Mouse (Mus musculus) splenic B cell, adult 2 months (primary cell): ENCODE measurements around the gene Olfr1128.
"Not testable (repeated sequence)": the region's sequence is repeated elsewhere in the genome, so short reads cannot be mapped to it uniquely, and the experiment has no call there.

ENCODE experiments used
- DNase-seq: peaks from one replicate; pipeline ENCODE4 v3.0.0-alpha.2; 2011; ENCODE audit warnings: low read depth, low spot score
- H3K27me3 ChIP-seq: 2 replicates; pipeline ENCODE4 v1.6.1; 2012; ENCODE audit warnings: mild to moderate bottlenecking, low read length, moderate library complexity, mixed read lengths; ENCODE audit not compliant: control insufficient read depth, poor library complexity, insufficient read depth, severe bottlenecking
- H3K36me3 ChIP-seq: 2 replicates; pipeline ENCODE4 v1.6.1; 2012; ENCODE audit warnings: mild to moderate bottlenecking, low read length, moderate library complexity, mixed read lengths; ENCODE audit not compliant: control insufficient read depth, poor library complexity, insufficient read depth, severe bottlenecking

Olfr1128 gene

DNA sequence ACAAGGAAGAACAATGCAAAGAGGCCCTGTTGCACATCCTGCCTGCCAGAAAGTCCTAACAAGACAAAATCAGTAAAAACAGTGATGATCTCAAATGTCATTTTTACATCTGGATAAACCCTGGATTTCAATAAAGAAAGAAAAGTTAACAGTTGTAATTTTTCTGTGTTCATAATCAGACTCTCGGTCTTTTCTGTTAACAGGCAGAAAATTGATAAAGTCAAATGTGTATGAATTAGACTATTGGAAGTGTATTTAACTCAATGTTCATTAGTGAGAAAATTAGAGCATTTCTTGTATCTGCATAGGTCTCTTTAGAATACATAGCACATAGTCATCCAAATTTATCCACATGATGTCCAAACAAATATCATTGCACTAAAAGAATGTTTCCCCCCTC is at the start of gene Olfr1128:
Gene Olfr1128 (minus strand): TSS at position 101 of the 400 bp plus-strand sequence.
- no peaks in the 10 kb centered on the region for H3K27me3 ChIP-seq
- DNase-seq = no peak
- no peaks in the 10 kb centered on the region for H3K36me3 ChIP-seq

DNA sequence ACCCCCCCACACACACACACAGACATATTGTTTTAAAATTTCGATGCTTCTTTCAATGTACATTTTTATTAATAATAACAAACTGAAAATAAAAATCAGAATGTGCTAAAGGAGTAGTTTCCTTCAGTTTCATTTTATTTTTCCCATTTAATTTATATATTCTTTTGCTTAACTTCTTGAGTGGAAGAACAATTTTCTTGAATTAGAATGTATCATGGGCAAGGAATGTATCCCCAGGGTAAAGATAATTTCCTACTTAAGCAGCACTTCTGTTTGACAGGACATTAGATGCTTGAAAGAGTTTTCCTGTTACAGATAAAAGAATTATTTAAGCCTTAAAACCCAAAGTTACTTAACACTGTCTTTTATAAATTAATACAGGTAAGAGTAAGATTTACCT is 28.3 kb upstream of the Olfr1128 start, which contains the start of gene Olfr1129:
Gene Olfr1129 (plus strand): TSS at position 301 of the 400 bp plus-strand sequence.
- H3K36me3 ChIP-seq, DNase-seq, H3K27me3 ChIP-seq: not testable (repeated sequence)

DNA sequence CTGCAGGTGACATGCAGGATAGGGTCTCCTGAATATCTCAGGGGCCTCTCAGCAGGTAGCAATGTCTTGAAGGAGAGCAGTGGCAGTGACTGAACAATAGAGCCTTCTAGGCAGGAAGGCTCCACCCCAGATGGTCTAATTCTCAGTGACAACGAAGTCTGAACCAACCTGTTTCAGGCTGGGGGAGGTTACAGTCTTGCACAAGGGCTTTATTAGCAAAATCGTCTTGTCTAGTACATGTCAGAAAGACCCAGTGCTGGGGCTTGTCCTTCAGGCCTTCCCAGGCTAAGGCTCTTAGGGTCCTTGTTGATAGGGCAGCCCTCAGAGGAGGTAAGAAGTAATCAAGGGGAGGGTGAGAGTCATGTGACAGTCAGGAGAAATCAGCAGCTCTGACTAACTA is 10.5 kb downstream of the Olfr1128 start:
- no peak for DNase-seq
- Histone ChIP-seq H3K36me3 (no peaks in the 10 kb centered on the region), H3K27me3 (no peaks in the 10 kb centered on the region)

DNA sequence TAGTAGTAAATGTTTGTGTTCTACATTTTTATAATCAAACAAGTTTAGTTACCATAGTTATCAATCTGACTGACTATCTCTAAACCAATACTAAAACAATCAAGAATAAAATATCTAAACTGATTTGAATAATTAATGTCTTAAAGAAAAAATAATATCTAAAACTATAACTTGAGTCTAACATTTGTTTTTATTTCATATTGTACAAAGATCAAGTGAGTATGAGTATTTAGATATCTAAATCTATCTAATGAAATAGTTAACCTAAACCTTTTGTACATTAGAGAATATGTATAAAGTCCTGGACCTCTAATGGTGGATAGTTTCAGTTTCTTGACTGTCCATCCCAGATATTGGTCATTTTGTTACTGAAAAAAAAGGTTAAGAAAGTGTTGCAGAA is 13.8 kb downstream of the Olfr1128 start, which contains the start of gene Olfr153:
Gene Olfr153 (plus strand): TSS at position 301 of the 400 bp plus-strand sequence.
- Histone ChIP-seq H3K27me3 (no peaks in the 10 kb centered on the region), H3K36me3 (no peaks in the 10 kb centered on the region)
- no peak for DNase-seq

DNA sequence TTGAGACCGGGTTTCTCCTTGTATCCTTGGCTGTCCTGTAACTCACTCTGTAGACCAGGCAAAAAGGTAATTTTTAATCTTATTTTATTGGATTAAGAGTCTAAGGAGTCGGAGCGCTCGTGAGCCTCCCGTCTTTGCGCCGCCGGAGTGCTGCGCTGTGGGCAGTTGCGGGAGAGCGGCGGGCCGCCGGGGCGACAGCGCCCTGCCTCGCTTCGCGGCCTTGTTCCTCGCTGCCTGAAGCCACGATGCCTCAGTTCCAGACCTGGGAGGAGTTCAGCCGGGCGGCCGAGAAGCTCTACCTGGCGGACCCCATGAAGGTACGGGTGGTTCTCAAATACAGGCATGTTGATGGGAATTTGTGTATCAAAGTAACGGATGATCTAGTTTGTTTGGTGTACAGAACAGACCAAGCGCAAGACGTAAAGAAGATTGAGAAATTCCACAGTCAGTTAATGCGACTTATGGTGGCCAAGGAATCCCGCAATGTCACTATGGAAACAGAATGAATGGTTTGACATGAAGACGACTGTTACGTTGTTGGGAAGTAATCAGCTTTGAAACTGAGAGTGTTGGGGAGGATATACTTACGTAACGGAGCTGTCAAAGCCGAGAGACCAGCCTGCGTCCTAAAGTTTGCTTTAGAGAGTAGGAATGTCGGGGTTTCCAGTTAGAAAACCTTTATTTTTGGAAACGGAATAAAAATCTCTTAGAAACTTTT is 19.3 kb downstream of the Olfr1128 start:
- not testable (repeated sequence) for H3K27me3 ChIP-seq, H3K36me3 ChIP-seq, DNase-seq

DNA sequence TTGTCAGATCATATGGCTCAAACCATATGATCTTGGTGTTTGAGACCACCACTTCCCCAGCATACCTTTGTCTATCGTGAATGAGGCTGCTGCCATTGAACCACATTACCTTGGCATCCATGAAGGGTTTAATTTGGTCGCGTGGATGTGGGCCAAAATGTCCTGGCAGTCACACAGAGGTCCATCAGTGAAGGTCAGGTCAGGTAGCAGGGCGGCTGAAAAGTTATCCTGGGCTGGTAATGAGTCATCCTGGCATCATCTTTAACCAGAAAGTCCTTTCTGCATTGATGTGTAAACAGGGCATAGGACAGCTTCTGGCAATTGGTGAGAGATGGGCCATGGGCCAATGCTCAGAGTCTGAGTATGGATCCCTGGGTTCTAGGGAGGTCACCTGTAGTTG is 24.7 kb downstream of the Olfr1128 start:
- Histone ChIP-seq H3K36me3 (no peaks in the 10 kb centered on the region), H3K27me3 (no peaks in the 10 kb centered on the region)
- DNase-seq = no peak

DNA sequence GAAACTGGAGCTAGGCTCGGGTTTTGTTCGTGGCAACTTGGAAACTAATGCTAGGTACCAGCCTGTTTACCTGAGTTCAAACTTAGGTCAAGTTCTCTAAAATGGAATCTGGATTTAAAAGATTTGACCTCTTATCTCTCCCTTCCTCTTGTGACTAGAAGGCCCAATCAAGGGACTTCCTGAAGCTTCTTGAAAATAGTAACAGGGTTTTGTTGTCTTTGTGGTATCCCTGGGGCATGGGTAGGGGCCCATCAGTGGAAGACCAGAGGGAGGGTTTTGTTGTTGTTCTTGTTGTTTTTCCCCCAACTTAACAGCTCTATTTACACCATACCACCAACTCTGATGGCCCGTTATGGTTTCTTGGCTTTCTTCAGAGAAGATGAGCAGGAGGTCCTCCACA is 28.8 kb downstream of the Olfr1128 start:
- H3K36me3 ChIP-seq = no peaks in the 10 kb centered on the region
- H3K27me3 ChIP-seq = no peaks in the 10 kb centered on the region
- no peak for DNase-seq

DNA sequence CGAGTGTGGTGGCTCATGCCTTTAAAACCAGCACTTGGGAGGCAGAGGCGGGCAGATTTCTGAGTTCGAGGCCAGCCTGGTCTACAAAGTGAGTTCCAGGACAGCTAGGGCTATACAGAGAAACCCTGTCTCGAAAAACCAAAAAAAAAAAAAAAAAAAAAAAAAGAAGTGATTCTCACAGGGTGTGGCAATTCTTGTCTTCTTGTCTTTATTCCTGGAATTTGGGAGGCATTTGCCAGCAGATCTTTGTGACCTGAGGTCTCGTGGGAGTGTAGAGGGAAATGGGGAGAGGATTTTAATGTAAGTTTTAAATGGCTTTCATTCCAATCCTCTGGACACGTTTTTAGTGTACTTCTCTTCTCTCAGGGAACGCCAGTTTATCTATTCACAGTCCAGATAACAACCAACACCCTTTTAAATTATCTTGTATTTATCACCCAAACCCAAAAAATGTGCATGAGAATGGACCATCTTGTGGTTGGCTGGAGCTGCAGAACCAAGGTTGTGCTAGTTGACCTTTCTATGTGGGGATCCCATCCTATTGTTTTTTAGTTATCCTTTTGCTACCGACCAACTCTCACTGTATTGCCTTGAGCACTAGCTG is 29.8 kb downstream of the Olfr1128 start:
- H3K36me3 ChIP-seq = no peaks in the 10 kb centered on the region
- H3K27me3 ChIP-seq = no peaks in the 10 kb centered on the region
- no peak for DNase-seq

DNA sequence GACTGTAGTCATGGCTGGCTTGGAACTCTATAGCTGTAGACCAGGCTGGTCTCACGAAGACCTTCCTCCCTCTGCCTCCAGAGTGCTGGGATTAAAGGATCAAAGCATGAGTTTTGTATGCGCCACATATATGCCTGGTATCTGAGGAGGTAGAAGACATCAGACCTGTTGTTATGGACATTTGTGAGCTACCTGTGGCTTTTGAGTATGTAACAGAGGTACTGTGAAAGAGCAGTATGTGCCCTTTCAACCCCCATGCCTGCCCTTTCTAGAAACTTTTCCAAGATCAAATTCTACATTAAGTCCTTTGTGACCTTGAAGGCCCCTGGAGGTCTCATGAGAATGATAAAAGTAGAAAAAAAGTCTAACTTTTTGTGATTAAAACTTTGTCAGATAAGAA is 30.3 kb downstream of the Olfr1128 start:
- Histone ChIP-seq H3K36me3 (no peaks in the 10 kb centered on the region), H3K27me3 (no peaks in the 10 kb centered on the region)
- DNase-seq = no peak

DNA sequence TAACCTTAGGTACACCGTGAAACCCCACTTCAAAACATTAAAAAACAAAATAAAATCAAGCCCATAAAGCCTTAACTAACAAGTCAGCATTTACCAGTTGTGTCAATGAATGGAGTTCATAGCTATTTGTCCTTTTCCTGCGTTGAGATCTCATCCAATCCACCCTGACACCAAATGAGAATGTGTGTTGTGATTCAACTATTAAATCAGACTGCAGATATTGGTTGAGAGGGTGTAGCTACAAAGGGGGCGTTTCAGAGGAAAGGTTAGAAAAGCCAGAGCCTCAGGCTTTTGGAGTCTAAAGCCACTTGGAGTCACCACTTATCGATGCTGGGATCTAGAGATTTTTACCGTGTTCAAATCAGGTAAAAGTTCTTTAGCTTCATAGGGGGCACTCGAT is 39.1 kb downstream of the Olfr1128 start, which contains the start of gene Pramel6:
Gene Pramel6 (plus strand): TSS at position 301 of the 400 bp plus-strand sequence.
- Histone ChIP-seq H3K36me3 (no peaks in the 10 kb centered on the region), H3K27me3 (no peaks in the 10 kb centered on the region)
- no peak for DNase-seq

DNA sequence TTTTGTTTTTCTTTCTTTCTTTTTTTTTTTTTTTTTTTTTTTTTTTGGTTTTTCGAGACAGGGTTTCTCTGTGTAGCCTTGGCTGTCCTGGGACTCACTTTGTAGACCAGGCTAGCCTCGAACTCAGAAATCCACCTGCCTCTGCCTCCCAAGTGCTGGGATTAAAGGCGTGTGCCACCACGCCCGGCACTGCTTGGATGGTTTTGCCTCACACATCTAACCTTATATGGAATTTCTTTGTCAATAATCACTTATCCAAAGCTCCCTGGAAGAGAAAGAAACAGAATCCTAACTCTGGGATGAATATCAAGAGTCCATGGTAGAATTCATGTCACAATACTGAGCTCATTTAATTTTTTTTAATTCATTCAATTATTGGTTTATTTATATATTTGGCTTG is 48.3 kb downstream of the Olfr1128 start, which contains the start of gene Pramel7:
Gene Pramel7 (minus strand): TSS at position 101 of the 400 bp plus-strand sequence.
- not testable (repeated sequence) for H3K36me3 ChIP-seq, DNase-seq, H3K27me3 ChIP-seq
